Mouse (Mus musculus) liver, embryonic 14.5 days (tissue): ENCODE data around the gene Fzd7. TPM values are rescaled to one million over a fixed set of nuclear protein-coding genes. Genes with fewer than 3 reads are reported as not detected.

Experiments used
- ATAC-seq: fragments of 200-750 bp; cut with Nextera tagmentation; 2 replicates; pipeline ENCODE4 v1.8.0; 2017; ENCODE audit warnings: moderate number of reproducible peaks, mild to moderate bottlenecking, moderate library complexity; ENCODE audit not compliant: insufficient read depth
- DNase-seq, 3 experiments: peaks; one replicate each; pipeline ENCODE4 v3.0.0-alpha.2; 2012 to 2013; ENCODE audit warnings: low read depth in 3 of 3, low spot score in 3 of 3
- H3K27ac ChIP-seq: fragments of 300-500 bp; sonication (generic); 2 replicates; pipeline ENCODE4 v1.5.1; 2014; ENCODE audit warnings: moderate library complexity, mild to moderate bottlenecking, control low read depth, inconsistent platforms
- H3K27me3 ChIP-seq: fragments of 300-500 bp; sonication (generic); 2 replicates; pipeline ENCODE4 v1.6.1; 2014; ENCODE audit warnings: mild to moderate bottlenecking, low read length, moderate library complexity; ENCODE audit not compliant: control insufficient read depth, insufficient read depth
- H3K36me3 ChIP-seq: fragments of 300-500 bp; sonication (generic); replicated peaks from 2 replicates; pipeline ENCODE4 v1.6.1; 2014; ENCODE audit warnings: low read depth; ENCODE audit not compliant: control insufficient read depth, insufficient read depth
- H3K4me1 ChIP-seq, 2 experiments: fragments of 200-500 bp in 1 of 2; fragments of 300-500 bp in 1 of 2; sonication (generic) in 1 of 2; replicated peaks; 2 replicates each; pipeline ENCODE4 v1.6.1; 2012 to 2014; ENCODE audit warnings: antibody characterized with exemption in 1 of 2, inconsistent platforms in 1 of 2, low read length in 1 of 2; ENCODE audit not compliant: control insufficient read depth in 2 of 2, insufficient read depth in 2 of 2
- H3K4me2 ChIP-seq: fragments of 300-500 bp; sonication (generic); 2 replicates; pipeline ENCODE4 v1.6.1; 2014; ENCODE audit warnings: low read depth, mild to moderate bottlenecking, control low read depth, moderate library complexity
- H3K4me3 ChIP-seq, 2 experiments: fragments of 200-500 bp in 1 of 2; fragments of 300-500 bp in 1 of 2; sonication (generic) in 1 of 2; 2 replicates each; pipeline ENCODE4 v1.5.1; 2012 to 2014; ENCODE audit warnings: low read depth in 2 of 2, low read length in 2 of 2, mild to moderate bottlenecking in 2 of 2, control low read depth in 1 of 2, inconsistent platforms in 1 of 2, moderate library complexity in 1 of 2; ENCODE audit not compliant: insufficient read depth in 1 of 2
- H3K9ac ChIP-seq: fragments of 300-500 bp; sonication (generic); replicated peaks from 2 replicates; pipeline ENCODE4 v1.6.1; 2014; ENCODE audit warnings: mild to moderate bottlenecking, control low read depth, moderate library complexity
- H3K9me3 ChIP-seq: fragments of 300-500 bp; sonication (generic); 2 replicates; pipeline ENCODE4 v1.6.1; 2016; ENCODE audit warnings: low read length, mixed read lengths; ENCODE audit not compliant: control insufficient read depth
- CTCF ChIP-seq: IDR thresholded peaks from 2 replicates; pipeline ENCODE4 v1.5.1; 2016; ENCODE audit warnings: antibody characterized with exemption, low read depth, control low read depth
- EP300 ChIP-seq: IDR thresholded peaks from 2 replicates; pipeline ENCODE4 v1.6.1; 2016; ENCODE audit warnings: antibody characterized with exemption, low read depth
- WGBS: fragments of 180-500 bp; shearing (Covaris S2); extraction: QIAGEN DNeasy Blood & Tissue Kit; methylation state at CpG from one replicate; pipeline ENCODE4 v1.1.7; 2014; ENCODE audit not compliant: insufficient replicate concordance; 5-methylcytosine and 5-hydroxymethylcytosine counted together
- polyA plus RNA-seq, 2 experiments: library from polyadenylated mRNA; depleted of rRNA in 1 of 2; stranded (reverse) in 1 of 2; unstranded in 1 of 2; fragments of >200 nt; fragmentation: Nextera tagmentation in 1 of 2; extraction: Ambion mirVana in 1 of 2; gene quantifications; 2 replicates each; pipeline versions ENCODE4 v1.2.1 to v1.2.3; 2012 to 2014

Gene Fzd7
- polyA plus RNA-seq, 2 experiments: 1.3 to 2.4 TPM

- no peak overlapping the region for H3K9ac ChIP-seq
- H3K27ac ChIP-seq: no peak overlapping the region
- H3K9me3 ChIP-seq: no peaks in the 10 kb centered on the region
- no peak for DNase-seq
- no peaks in the 10 kb centered on the region for H3K36me3 ChIP-seq
- 0 out of 2 replicates have a peak, but pooled peaks have one; percentile 21 for ATAC-seq
- no peak overlapping the region for H3K4me3 ChIP-seq
- TF ChIP-seq EP300 (no peak), CTCF (no peak)
- no peak overlapping the region for H3K4me2 ChIP-seq
- peaks cover 7 to 8% of the 10 kb centered on the region in 2 experiments; a peak in 3 of 4 replicates for H3K4me1 ChIP-seq
- no peaks in the 10 kb centered on the region for H3K27me3 ChIP-seq
- 48% methylated on average over 7 of the region's 7 CpGs for WGBS
Measured at GRCm38 (mm10) chr1:59503659-59504301, 21.6 kb downstream of the Fzd7 start.

DNA sequence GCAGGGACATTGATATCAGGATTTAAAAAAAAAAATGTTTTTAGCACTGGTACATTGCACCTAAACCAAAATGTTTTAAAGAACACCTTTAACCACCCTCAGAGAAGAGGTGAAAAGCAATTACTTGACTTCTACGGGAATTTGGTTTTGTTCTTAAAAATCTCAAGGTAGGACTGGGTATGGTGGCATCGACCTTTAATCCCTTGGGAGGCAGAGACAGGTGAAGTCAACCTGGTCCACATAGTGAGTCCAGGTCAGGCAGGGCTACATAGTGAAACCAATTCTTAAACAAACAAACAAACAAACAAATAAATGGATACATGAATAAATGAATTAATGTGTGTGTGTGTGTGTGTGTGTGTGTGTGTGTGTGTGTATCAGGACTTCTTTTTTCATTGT is 22.1 kb downstream of the Fzd7 start:
- Histone ChIP-seq H3K27me3 (no peaks in the 10 kb centered on the region), H3K9ac (no peak overlapping the region), H3K4me2 (no peak overlapping the region), H3K4me1 (peaks cover 3% of the 10 kb centered on the region in 2 experiments; a peak in 3 of 4 replicates), H3K27ac (no peak overlapping the region), H3K9me3 (no peaks in the 10 kb centered on the region), H3K36me3 (no peaks in the 10 kb centered on the region), H3K4me3 (no peak overlapping the region)
- 57% methylated on average over 2 of the region's 2 CpGs for WGBS
- DNase-seq: no peak
- no peak for ATAC-seq
- TF ChIP-seq EP300 (no peak), CTCF (no peak)

DNA sequence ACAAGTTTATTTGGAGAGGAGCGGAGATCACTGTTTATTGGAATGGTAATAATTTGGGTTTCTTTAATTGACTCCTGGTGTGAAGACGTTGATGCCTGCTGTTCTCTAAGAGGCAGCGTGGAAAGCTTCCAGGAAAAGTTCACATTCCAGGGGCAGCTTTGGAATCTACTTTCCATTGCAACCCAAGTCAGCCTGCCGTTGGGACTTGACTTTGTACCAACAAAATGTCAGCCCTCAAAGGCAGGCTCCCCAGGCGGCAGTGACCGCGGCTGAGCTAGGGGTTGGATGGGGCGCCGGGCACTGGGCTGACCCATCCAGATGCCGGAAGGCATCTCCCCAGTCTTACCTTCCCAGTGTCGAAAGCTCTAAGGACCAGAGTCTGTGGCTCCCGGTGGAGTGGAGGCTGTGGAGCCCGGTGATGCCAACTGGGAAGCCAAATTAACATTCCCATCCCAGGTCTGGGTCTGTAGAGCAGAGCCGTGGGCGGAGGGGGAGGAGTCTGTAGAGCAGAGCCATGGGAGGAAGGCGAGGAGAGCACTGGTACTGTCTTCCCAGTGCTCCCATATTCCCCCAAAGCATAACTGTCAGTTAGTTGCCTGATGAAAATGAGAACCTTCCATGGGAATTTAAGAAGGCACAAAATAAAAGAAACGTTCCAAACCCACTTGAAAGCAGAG is 26.4 kb downstream of the Fzd7 start:
- H3K9ac ChIP-seq: no peak overlapping the region
- H3K9me3 ChIP-seq: no peaks in the 10 kb centered on the region
- no peak for TF ChIP-seq CTCF
- TF ChIP-seq EP300: no peak
- no peaks in the 10 kb centered on the region for H3K4me1 ChIP-seq
- DNase-seq (no peak), ATAC-seq (no peak)
- H3K36me3 ChIP-seq: no peaks in the 10 kb centered on the region
- H3K27me3 ChIP-seq: no peaks in the 10 kb centered on the region
- 43% methylated on average over 17 of the region's 17 CpGs for WGBS
- H3K4me2 ChIP-seq: no peak overlapping the region
- H3K4me3 ChIP-seq: no peak overlapping the region
- no peak overlapping the region for H3K27ac ChIP-seq

DNA sequence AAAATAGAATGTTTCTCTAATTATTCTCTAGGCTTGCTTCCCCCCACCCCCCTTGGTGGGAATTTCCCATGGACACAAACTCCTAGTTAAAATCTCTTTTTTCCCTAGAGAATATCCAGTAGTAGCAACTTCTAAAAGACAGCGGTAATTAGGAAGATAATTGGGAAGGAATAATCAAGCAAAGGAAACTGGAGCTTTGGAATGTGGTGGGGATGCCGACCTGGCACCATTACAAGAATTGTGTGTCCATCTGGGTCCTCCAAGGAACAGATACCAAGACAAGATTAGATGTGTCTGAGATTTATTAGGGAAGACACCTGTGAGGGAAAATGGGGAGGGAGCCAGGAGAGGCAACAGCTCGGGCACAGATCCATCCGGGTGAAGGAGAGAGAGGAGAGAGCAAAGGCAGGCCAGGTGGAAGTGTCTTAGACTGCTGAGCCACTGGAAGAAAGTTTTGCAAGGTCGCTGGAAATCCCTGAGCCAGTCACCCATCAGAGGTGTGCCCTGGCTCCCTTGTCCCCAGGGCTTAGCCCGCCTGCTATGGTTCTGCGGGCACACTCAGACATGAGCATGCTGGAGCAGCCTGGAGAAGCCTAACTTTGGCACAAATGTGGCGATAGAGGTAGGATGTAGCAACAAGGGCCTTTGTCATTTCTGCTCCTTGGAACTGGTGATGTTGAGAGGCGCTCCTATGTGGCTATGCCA is 29.5 kb downstream of the Fzd7 start:
- 58% methylated on average over 9 of the region's 9 CpGs for WGBS

More for the DNA sequence above, 29.5 kb downstream of the Fzd7 start:
- no peak overlapping the region for H3K27ac ChIP-seq
- no peak overlapping the region for H3K4me2 ChIP-seq
- DNase-seq (no peak), ATAC-seq (no peak)
- no peaks in the 10 kb centered on the region for H3K27me3 ChIP-seq
- no peak overlapping the region for H3K4me3 ChIP-seq
- H3K4me1 ChIP-seq: peaks cover 0 to 6% of the 10 kb centered on the region in 2 experiments; a peak in 1 of 4 replicates
- no peaks in the 10 kb centered on the region for H3K9me3 ChIP-seq
- H3K36me3 ChIP-seq: no peaks in the 10 kb centered on the region
- no peak overlapping the region for H3K9ac ChIP-seq
- TF ChIP-seq CTCF (no peak), EP300 (no peak)
